Mouse (Mus musculus) c-Kit-negative CD71-positive TER-119-positive erythroid progenitor cells, embryonic 14.5 days (primary cell): Measurements from ENCODE around the gene Olfr295.

ENCODE experiments used
- DNase-seq: peaks from one replicate; pipeline ENCODE4 v3.0.0-alpha.2; 2013; ENCODE audit warnings: low read depth, low spot score

Olfr295 gene

DNA sequence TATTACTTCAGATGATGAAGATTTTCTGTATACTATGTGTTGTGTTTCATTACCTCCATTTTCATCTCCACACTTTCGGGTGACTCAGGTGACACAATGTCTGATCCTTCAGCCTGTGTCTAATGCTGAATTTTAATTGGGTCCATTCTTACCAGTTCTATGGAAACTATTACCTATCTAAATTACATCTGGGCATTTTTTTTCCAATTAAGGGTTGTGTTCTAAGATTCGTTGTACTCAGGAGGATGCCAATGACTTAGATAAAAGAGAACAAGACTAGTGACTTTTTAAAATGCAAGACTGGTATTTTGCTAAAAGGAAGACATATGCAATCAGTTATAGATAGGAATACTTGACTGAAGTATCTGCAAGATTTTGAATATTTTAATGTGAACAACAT is at the start of gene Olfr295:
Gene Olfr295, plus strand, starts transcription at position 301 of the 400 bp plus-strand sequence.
- DNase-seq: no peak

DNA sequence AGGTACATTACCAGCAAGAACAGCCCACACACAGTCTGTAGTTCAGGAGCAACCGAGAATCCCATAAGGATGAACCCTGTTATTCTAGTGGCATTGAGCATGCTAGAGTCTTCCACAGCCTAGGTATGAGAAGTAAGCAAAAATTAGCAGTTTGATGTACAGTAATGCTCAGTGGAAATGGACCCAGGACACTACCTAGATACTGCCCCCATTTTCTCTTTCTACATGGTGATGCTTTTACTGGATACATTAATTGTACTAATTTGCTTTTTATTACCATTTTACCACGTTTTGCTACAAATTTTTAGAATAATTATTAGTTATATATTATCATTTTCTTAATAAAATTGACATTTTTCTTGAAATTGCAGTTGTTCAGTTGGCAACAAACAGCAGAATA is 32.9 kb downstream of the Olfr295 start, which contains the start of gene Olfr294:
Gene Olfr294, minus strand, starts transcription at position 101 of the 400 bp plus-strand sequence.
- no peak for DNase-seq
